Mouse (Mus musculus) left cerebral cortex, postnatal 14 days (tissue): ENCODE data around the gene Hoxc8. TPM values are rescaled to one million over a fixed set of nuclear protein-coding genes. Genes with fewer than 3 reads are reported as not detected.

Experiments
- DNase-seq, 2 experiments: peaks; one replicate each; pipeline ENCODE4 v3.0.0; 2021 to 2022; ENCODE audit warnings: low spot score in 2 of 2, mixed read lengths in 1 of 2
- intact Hi-C: fragments of 180-260 bp; cut with DNase I; formaldehyde crosslinking; loops from one replicate; pipeline ENCODE4 v1.15.1; 2025
- total RNA-seq, 2 experiments: library from RNA; stranded (reverse); gene quantifications; 2 replicates each; pipeline ENCODE4 v1.2.3; 2021

Hoxc8 gene
- total RNA-seq, 2 experiments from 2014 or later, result not detected

DNA sequence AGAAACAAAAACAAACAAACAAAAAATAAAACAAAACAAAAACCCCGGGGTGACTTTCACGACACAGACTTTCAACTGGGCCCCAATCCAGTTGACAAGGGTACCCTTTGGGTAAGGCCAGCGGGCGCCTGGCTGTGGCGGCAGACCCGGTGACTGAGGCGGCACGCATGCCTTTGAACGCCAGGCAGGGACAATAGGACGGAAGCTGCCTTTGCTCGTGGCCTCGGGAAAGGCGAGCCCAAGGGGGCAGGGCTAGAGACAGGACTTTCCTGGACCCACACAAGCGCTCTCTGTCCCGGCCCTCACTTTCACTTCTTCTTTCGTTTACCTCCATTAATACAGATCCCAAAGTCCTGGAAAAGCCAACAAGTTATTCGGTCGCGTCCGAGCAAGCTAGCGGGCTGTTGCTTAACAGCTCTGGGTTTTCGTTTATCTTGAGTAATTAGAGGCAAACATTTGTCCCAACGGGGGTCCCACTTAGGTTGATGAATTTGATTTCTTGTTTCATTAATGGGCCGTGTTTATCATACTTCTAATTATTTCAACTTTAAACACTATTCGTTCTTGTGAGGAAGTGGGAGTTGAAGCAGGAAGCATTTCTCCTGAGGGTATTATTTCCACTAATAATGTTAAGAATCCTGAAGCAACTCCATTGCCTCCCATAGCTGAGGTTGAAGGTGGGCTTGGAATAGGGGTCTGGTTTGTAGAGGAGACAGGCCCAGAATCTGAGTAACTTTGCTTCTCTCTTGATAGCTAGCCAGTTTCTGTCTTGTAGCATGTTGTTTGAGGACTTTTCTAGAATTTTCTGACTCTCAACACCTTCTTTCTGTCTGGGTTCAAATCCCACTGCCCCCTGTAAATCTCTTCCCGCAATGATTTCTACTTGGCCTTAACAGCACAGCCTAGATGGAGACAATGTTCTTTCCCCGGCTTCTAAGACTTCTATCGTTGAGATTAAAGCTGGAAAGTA lies 26.5 kb upstream of the Hoxc8 start:
- no peak for DNase-seq
- intact Hi-C loops, result loop anchor here (10.0 kb wide), 1 partner anchor 269 kb away; no protein-coding TSS in a partner anchor

DNA sequence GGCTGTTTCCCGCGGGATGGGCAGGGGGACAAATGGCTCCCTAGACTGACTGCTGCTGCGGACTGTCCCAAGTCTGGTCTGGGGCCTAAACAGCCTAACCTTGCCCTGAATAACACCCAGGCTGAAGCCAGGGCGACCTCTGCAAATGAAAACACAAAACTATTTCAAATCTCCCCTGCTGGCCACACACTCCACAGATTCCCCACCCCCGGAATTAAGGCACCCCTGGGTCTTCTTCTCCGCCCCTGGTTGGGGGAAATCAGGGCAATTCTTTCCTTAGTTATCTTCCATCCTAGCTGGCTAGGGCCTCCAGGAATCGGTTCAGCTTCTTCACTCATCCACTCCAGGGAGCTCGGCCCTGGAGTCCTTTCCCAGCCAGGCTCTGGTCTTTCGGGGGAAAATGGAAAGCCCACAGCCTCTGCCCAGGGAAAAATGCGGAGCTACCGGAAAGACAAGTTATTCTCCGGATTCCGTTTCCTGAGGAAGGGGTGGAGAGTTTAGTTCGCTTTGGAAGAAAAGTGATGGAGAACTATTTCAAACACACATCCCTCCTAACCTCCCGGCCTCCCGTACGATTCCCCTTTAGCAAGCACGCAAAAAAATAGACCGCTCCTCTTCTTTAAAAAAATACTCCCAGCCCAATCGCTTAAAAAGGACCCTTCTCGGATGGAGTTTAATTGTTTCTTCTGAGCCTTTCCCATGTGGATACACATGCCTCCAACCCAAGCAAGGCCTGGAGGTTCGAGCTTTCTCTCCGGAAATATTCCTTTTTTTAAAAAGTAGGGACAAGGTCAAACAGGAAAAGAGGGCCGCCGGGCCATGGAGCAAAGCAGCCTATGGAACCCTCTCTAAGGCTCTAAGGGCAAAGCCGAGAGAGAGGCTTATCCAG lies 25.2 kb upstream of the Hoxc8 start:
- DNase-seq, result no peak
- intact Hi-C loops, result loop anchor here (10.0 kb wide), 1 partner anchor 270 kb away; no protein-coding TSS in a partner anchor

DNA sequence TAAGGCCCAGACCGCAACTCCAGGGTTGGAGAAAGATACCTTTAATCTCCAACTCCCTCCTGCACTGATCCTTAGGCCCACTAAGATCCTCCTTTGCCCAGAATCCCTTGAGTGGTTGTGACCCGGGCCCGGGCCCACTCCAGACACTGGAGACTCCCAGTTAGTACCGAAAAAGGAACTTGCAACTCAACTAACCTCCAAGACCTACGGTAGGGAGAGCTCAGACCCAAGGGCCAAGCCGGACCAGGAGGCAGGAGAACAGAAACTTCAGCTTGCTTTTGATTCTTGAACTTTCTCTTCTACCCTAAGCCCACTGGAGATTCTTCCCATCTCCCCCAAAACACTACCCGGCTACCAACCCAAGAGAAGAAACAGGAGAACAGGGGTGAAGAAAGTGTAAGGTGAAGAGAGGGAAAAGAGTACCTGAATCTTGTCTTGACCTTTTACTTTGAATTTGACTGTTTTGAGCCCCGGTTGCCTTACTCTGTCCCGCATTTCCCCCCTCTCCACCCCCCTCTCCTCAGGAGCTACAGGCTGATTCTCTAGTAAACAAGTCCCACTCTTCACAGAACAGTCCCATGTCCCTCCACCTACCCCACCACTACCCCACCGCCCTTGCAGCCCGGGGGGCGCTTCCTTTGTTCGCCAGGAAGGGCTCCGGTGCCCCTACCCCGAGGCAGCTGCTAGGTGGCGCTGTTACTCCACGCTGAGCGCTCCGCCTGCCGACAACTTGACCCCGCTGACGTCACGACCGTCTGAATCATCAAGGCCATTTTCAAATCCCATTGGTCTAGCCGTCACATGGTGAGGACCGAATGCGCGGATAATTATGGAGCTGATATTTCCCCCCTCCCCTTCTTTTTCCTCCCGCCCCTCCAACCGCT lies 24.3 kb upstream of the Hoxc8 start:
- intact Hi-C loops, result loop anchor here (10.0 kb wide), 1 partner anchor 271 kb away; no protein-coding TSS in a partner anchor
- peak in 1 of 2 experiments; percentile 25 for DNase-seq

DNA sequence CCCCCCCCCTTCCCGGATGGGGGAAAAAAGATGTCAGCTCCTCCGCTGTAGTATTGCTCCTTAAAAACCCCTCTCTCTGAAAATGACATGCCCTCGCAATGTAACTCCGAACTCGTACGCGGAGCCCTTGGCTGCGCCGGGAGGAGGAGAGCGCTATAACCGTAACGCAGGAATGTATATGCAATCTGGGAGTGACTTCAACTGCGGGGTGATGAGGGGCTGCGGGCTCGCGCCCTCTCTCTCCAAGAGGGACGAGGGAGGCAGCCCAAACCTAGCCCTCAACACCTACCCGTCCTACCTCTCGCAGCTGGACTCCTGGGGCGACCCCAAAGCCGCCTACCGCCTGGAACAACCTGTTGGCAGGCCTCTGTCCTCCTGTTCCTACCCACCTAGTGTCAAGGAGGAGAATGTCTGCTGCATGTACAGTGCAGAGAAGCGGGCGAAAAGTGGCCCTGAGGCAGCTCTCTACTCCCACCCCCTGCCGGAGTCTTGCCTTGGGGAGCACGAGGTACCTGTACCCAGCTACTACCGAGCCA lies 23.6 kb upstream of the Hoxc8 start, which contains the start of gene Hoxc10:
Hoxc10 (plus strand) TSS at position 21 of the 536 bp plus-strand sequence.
- no peak for DNase-seq
- intact Hi-C loops, result loop anchor here (10.0 kb wide), 1 partner anchor 272 kb away; no protein-coding TSS in a partner anchor

DNA sequence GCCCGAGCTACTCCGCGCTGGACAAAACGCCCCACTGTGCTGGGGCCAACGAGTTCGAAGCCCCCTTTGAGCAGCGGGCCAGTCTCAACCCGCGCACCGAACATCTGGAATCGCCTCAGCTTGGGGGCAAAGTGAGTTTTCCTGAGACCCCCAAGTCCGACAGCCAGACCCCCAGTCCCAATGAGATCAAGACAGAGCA lies 23.2 kb upstream of the Hoxc8 start, which contains the start of gene Hoxc5:
Hoxc5 (plus strand) TSS at position 132 of the 199 bp plus-strand sequence.
- no peak for DNase-seq
- intact Hi-C loops, result loop anchor here (10.0 kb wide), 1 partner anchor 272 kb away; no protein-coding TSS in a partner anchor

DNA sequence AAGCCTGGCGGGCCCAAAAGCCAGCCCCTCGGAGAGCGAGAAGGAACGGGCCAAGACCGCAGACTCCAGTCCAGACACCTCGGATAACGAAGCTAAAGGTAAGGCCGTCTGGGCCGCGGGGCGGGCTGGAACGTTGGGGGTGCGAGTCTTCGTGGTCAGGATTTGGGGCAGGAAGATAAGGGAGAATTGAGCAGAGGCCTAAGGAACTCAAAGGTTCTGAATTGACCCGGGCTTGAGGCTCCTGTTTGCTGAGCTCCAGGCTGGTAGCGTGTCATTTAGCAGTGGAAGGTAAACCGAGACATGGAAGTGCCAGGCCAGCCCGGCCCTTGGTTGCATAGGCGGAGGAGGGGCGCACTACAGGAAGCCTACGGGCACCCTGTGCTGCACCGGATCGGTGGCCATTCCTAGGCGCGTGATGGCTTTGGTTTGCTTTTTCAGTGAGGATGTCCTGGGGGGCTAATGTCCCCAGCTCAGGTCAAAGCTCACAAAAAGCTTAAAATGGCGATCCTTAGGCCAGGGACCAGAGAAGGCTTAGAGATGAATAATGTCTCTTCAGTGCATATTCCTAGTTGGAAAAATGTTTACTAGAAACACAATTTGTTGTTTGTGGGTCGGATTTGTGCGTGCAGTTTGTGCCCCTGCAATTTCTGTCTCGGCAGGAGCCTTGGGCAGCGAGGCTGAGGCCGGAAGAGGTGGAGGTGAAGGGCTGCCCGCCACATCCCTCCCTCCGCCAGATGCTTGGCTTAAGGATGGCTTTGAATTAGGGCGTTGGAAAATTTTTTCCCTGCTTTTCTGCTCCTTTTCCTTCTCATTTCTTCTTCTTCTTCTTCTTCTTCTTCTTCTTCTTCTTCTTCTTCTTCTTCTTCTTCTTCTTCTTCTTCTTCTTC lies 22.7 kb upstream of the Hoxc8 start:
- intact Hi-C loops, result loop anchor here (10.0 kb wide), 1 partner anchor 273 kb away; no protein-coding TSS in a partner anchor
- DNase-seq, result no peak

DNA sequence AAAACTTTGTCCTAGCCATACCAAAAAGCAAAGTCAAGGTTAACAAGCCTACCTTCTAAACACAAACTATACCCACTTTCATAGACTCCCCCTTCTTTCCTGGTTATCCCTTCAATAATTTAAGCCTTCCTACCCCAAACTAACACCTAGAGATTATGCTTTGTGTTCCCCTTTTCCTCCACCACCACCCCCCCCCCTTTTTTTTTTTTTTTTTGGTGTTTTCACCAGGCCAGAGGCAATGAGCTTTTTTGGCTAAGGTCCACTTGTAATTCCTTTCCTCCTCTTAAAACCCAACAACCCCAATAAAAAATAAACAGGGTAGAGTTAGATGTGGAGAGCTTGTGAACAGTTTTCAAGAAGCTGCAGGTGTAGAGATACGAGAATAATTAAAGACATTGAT lies 21.1 kb upstream of the Hoxc8 start:
- no peak for DNase-seq
- intact Hi-C loops, result loop anchor here (10.0 kb wide), 1 partner anchor 274 kb away; no protein-coding TSS in a partner anchor

DNA sequence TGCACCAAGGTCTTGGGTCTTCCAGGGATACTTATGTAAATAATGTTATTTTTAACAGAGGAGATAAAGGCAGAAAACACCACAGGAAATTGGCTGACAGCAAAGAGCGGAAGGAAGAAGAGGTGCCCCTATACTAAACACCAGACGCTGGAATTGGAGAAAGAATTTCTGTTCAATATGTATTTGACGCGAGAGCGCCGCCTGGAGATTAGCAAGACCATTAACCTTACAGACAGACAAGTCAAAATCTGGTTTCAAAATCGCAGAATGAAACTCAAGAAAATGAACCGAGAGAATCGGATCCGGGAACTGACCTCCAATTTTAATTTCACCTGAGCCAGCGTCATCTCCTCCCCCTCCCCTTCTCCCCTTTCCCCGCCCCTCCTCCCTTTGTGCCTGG lies 19.7 kb upstream of the Hoxc8 start:
- intact Hi-C loops, result loop anchor here (5.0 kb wide), 1 partner anchor 208 kb away; no protein-coding TSS in a partner anchor

DNA sequence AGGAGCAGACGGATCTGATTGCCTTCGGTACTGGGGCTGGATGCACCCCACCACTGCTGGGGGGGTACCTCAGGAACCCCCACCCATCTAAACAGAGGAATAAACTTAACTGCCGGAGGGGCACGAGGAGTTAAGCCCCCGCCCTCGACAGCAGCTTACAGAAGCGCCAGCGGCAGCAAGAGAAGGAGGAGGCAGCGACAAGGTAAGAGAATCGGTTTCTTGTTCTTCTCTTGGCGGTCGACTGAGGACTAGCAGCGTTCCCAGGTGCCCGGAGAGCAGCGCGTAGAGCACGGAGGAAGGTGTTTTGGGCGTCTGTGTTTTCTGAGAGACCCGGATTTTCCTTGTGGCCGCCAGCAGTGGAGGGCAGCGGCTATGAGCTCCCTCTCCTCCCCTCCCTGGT lies 18.2 kb upstream of the Hoxc8 start:
- intact Hi-C loops, result loop anchor here (5.0 kb wide), 1 partner anchor 210 kb away; no protein-coding TSS in a partner anchor
- DNase-seq, result no peak

More for the DNA sequence above, 19.7 kb upstream of the Hoxc8 start:
- no peak for DNase-seq

DNA sequence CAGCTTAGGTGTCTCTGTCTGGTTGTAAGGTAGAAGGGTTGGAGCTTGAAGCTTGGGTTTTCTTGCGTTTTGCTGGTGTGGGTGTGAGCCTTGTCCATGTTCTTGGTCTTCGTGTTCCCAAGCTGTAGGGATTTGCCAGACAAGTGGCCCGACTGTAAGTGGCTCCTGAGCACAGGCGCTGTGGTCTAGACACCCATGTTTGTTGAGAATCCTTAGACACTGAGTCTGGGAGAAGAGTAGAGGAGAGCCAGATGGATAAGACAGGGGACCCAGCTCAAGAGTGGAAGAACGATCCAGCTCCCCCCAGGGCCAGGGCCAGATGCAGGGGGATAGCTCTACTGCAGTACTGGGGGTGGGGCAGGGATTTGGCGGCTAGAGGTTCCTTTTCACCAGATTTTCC lies 17.7 kb upstream of the Hoxc8 start:
- intact Hi-C loops, result loop anchor here (5.0 kb wide), 1 partner anchor 210 kb away; no protein-coding TSS in a partner anchor
- no peak for DNase-seq

DNA sequence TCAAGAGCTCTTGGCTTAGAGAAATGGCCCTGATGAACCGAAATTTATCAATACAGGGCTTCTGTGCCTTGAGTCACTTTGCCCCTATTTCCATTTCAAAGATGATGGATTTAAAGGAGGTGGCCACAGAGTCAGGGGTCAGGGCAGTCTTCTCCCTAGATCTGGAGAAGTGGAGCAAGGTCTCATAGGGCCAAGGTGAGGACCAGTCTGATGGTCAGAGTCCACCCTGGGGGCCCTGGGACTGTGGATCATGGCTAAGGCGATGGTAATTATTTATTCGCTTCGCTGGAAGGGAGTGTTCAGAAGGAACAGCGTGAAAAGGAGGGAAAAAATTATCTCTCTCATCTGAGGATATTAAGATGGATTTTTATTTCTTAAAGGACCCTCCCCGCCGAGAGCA lies 15.4 kb upstream of the Hoxc8 start:
- intact Hi-C loops, result no loop called here
- DNase-seq, result no peak

DNA sequence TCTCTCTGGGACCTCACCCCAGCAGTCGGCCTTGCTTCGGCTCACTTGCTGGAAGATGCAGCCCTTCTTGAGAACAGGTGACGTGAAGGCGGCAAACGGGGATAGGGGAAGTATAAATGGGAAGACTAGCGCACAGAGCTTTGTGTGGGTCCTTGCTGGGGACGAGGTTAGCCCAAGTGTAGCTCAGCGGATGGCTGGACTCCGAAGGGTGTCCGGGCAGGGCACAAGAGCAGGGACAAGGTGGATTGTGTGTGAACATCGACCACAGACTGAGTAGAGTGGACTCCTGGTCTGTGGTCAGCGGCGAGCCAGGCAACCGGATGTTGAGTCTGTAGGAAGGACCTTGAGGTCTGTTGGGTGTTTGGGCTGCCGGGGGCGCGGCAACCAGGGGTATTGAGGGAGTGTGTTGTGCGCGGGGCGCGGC lies 14.7 kb upstream of the Hoxc8 start:
- no peak for DNase-seq
- intact Hi-C loops, result no loop called here

DNA sequence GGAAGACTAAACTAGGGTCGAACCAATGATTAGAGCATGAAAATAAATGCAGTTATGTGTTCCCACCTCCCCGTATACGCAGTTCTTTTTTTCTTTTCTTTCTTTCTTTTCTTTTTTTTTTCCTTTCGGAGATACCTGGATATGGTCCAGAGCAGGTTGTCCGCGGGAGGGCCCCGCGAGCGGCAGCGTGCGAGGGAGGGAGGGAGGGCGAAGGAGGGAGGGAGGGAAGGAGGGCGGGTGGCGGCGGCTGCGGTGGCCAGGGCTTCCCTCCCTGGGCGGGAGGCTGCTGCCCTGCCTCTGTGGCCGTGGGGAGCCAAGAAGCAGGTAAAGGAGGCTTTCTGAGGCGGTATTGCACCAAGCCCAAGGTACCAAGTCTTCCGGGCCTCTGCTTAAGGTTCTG lies 14.2 kb upstream of the Hoxc8 start, which contains the start of gene Hoxc9:
Hoxc9 (plus strand) TSS at position 269 of the 400 bp plus-strand sequence.
- intact Hi-C loops, result no loop called here
- no peak for DNase-seq

DNA sequence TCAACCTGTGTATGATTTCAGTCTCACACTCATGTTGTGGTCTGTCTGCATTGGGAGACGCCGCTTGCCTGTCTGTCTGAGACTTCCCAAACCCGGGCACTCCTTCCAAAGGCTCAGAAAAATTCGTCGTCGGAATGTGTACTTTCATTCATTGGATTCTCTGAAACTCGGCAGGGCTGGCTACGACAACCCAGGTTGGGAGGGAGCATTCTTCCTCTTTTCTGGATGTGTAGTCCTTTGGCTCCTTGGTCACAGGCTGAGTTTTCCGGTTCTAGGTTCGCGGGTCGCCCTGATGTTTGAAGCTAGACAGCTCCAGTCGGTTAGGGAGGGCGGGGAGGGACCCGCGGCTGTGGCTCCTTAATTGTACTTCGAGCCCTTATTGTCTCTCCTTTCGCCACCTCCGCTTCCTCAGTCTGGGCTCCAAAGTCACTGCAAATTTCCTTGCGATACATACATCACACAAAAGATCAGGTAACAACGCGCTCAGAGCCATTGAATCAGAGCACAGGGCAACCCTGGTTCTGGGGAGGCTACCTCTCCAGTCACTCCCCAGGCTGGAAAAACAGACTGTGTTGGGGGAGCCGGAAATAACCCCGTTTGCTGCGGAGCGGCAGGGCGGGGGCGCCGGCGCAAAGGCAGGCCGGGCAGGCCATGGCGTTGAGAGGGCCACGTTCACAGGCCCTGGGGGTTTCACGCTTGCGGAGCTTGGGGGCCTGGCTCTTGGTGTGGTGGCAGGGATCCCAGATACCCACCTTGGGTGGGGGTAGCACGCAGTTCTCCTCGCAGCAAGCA lies 13.6 kb upstream of the Hoxc8 start:
- intact Hi-C loops, result no loop called here
- no peak for DNase-seq

DNA sequence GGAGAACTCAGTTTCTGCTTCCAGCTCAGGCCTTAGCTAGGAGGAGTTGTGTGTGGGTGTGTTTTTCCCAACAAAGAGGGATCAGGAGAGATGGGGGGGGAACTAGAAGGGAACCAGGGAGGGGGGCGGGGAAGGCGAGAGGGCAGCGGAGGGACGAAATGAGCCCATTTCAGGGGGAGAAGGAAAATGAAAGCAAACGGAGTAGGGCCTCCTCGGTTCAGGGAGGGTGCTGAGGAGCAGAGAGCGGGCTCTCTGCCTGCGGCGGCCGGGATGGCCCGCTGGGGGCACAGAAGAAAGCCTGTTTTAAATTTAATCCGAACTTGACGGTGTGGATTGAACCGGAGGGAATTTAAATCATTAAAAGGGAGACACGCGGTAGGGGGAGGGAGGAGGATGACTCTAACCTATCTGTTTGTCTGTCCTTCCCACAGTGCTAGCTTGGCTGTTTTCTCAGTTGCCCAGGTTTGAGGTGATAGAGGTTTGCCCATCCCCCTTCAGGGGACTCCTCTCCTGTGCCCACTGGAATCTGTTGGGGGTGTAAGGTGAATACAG lies 12.9 kb upstream of the Hoxc8 start:
- intact Hi-C loops, result no loop called here
- DNase-seq, result no peak
